Mouse (Mus musculus) mouse trophoblast stem cell (cell line): ENCODE data around the gene Gal3st2.
"Not testable (repeated sequence)": the region's sequence is repeated elsewhere in the genome, so short reads cannot be mapped to it uniquely, and the experiment has no call there.

Source experiments
- in situ Hi-C, 2 experiments: fragments of 300-500 bp; cut with MseI, MboI; formaldehyde crosslinking; loops; 2 replicates in 1 of 2; 3 replicates in 1 of 2; pipeline ENCODE4 v1.15.1; 2025

Gal3st2 gene

DNA sequence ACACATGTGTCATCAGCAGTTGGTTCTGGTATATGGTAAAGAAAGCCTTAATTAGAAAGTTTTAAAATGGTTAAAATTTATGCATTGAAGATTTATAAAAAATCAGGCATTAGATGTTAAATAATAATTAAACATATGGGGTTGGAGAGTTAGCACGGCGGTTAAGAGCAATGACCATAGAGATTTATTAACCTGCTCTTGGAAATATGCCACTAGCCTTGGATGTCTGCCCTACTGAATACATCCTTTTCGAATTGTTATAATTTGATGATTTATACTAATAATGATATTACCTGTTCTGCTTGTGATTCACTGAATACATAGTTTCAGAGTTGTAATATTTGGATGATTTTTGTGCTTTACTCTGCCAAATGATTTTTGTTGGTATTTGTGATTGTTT, 3.1 kb upstream of the Gal3st2 start:
- in situ Hi-C loops = loop anchor here (10.0 kb wide), 2 partner anchors 67 to 137 kb away; partner anchors contain the start of gene Gal3st2c (in 2 of the 2)

DNA sequence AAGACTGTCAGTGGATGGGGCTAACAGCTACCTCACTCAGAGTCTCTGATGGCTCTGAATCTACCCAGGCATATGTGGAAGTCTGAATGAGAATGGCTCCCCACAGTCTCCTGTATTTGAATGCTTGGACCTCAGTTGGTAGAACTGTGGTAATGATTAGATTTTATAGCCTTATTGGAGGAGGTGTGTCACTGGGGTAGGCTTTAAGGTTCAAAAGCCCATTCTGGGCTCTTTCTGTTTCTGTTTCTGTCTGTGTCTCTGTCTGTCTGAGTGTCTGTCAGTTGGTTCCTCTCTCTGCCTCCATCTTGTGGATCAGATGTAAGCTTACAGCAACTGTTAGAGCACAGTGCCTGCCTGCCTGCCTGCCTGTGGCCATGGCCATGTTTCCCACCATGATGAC, 1.5 kb upstream of the Gal3st2 start:
- in situ Hi-C loops = loop anchor here (10.0 kb wide), 2 partner anchors 65 to 135 kb away; partner anchors contain the start of gene Gal3st2c (in 2 of the 2)

DNA sequence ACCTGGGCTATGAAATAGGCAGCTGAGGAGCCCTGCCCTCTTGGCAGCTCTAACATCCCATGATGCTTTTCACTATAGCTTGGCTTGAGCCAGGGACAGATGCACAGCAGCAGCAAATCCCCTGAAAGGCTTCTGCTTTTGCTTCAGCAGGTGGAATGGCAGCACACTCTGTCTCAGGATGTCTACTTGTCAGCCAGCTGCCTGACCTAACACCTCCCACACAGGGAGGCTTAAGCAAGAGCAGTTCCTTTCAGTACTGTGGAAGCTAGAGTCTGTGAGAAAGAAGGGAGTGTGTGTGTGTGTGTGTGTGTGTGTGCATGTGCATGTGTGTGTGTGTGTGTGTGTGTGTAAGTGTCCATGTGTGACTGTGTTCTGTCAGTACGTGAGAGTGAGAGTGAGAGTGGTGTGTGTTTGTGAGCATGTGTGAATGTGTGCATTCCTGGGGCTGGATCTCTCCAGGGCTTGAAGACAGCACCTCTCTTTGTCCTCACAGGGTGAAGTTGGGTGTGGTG, 10.5 kb downstream of the Gal3st2 start:
- in situ Hi-C loops = not testable (repeated sequence)

DNA sequence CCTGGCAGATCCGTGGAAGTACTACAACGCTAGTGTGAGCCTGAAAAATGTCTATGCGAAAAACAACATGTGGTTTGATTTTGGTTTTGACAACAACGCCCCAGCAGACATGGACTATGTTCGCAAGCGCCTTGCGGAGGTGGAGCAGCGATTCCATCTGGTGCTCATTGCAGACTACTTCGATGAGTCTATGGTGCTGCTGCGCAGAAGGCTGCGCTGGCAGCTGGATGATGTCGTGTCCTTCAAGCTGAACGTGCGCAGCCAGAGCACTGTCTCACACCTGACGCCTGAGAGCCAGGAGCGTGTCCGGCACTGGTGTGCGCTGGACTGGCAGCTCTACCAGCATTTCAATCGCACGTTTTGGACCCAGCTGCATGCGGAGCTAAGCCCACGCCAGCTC, 13.3 kb downstream of the Gal3st2 start:
- in situ Hi-C loops = not testable (repeated sequence)

DNA sequence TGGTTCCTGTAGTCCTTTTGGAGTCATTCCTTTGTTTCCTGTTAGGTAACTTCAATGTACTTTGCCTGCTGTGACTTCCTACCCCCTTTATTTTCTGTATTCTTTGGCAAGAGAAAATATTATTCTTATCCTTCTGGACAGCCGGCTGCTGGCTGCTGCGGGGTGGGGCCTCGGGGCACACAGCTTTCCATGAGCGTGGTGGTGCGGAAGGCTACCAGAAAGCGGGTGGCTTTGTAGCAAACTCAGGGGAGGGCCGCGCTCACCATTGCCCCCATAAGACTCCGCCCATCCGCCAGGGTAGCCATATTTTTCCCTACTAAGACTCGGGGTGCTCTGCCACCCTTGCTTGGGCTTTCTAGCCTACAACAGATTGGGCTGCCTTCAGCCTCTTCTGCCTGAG, 20.7 kb downstream of the Gal3st2 start:
- in situ Hi-C loops = not testable (repeated sequence)

DNA sequence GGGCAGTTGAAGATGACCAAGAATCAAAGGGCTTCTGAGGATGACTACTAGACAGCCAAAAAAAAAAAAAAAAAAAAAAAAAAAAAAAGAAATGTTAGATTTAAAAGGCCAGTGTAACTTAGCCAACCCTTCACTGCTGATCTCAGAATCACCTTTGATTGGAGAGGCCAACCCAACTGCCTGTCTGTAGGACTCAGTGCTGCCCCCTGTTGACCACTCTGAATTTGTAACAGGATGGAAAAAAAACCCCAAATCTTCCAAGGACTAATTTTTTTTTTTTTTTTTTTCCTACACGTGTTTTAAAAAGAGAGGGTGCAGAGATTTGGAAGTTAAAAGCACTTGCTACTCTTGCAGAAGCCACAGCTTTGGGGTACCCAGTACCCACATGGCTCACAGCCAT, 29.8 kb downstream of the Gal3st2 start:
- in situ Hi-C loops = loop anchor here in 1 of 2 experiments (10.0 kb wide), 1 partner anchor 56 kb away; no protein-coding TSS in a partner anchor

DNA sequence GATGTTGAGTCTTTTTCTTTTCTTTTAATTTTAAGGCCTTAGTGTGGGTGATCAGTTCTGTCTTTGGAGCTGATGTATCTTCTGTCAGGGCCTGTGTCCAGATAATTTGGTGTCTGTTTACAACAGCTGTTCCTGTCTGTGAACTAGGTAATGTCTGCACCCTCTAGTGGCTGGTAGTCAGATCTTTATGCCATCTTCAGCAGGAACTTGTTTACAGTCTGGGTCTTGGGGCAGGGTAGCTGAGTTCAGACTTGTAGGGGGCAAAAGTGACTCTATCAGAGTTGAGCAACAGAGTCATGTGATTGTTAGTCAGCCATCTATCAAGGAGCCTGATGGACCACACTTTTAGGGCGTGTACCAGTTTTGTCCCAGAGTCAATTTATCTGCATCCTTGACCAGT, 36.3 kb downstream of the Gal3st2 start:
- in situ Hi-C loops = loop anchor here in 1 of 2 experiments (10.0 kb wide), 1 partner anchor 63 kb away; no protein-coding TSS in a partner anchor

DNA sequence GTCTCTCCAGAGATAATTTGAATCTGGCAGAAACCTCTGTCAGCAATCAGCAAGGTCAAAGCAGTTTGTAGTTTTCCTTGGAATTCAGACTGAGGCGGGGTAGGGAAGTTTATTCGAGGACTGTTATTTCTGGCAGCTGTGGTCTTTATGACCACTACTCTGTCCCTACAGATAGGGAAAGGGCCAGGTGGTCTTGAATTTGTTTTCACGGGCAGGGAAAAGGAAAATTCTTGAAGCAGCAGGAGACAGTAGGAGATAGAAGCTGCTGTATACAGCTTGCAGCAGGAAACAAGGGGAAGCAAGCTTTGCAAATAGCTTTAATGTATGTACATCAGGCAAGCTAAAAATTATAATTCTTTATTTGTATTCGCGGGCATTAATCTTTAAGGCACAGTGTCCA, 40.2 kb downstream of the Gal3st2 start:
- in situ Hi-C loops = not testable (repeated sequence)

DNA sequence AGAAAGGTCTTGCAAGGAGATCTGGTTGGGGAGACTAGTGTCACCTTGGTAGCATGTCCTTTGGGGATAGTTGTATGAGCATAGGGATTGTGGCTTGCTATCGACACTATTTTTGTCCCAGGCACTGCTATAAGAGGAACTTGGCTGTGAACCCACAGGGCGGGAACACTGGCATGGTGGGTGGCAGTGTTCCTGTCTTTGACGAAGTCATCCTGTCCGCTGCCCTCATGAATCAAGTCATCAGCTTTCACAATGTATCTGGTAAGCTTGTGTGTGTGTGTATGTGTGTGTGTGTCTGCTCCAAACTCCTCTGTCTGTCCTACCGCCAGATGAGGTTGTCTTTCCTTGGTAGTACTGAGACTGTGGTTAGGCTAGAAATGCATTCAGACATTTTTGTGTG, 45.6 kb downstream of the Gal3st2 start:
- in situ Hi-C loops = not testable (repeated sequence)

DNA sequence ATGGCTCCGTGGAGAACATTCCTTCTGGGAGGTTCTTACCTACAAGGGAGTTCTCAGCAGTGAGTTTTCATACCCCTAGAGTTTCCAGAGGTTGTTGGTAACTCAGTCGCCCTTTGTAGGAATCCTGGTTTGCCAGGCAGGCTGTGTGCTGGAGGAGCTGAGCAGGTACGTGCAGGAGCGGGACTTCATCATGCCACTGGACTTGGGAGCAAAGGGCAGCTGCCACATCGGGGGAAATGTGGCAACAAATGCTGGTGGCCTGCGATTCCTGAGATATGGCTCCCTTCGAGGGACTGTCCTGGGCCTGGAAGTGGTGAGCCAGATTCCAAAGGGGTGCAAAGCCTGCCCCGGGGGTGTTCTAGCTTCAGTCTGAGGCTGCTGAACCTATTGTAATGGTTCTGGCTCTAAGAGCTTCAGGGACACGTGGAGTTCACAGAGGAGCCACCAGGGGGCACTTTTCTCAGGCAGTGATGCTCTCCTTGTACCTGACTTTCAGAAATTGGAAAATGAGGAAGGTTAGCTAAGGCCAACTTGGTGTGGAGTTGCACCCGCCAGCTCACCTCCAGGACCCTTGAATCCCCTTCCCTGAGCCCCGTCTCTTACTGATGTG, 48.0 kb downstream of the Gal3st2 start:
- in situ Hi-C loops = not testable (repeated sequence)

DNA sequence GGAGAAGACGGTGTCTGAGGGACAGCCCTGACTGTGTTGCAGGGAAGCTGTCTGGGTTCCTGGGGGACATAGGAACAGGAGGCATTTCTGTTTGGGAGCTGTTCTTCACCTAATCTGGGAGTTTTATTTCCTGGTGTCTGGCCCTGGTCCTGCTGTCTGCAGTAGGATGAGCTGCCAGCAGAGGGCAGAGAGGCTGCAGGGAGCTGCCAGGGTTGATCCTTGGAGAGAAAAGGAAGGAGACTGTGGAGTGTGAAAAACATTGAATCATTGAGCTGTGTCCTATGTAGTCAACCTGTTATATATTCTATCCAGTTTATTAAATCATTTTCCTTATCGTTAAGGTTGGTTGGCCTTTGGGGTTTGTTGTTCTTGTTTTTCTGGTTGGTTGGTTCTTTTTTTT, 50.8 kb downstream of the Gal3st2 start:
- in situ Hi-C loops = not testable (repeated sequence)

DNA sequence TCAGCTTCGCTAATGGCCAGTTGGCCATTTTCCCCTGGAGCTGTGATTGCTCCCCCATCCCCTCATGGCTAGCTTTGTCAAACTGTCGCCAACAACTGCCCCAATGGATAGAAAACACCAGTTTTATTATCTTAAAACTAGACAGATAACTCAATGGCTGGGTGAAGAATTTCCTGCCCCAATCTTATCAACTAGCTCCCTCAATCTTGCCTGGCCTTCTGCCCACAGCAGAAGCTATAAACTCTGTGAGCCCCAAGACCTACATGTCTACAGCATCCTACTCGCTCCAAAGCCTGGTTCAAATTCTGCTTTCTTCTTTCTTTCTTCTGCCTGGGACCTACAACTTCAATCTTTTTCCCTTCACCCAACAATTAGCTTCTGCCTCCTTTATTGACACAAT, 56.1 kb downstream of the Gal3st2 start:
- in situ Hi-C loops = not testable (repeated sequence)

DNA sequence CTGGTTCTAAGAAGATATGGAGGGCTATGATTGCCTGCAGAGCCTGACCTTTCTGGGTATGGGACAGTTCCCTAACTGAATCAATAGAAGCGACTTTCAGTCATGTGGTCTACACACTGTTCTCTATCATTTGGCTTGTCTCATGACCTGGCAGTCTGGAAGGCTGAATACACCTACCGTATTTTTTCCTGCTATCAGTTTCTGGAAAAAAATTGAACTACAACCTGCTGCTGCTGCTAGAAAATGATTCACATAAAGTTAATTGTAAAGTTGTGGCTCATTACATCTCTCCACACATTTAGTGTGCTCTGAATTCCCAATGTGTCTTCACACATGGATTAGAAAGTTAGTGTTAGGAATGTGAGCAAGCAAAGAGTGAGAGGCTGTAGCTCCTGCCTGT, 56.9 kb downstream of the Gal3st2 start, which contains the start of gene Gal3st2b:
Gene Gal3st2b, plus strand, starts transcription at position 301 of the 400 bp plus-strand sequence.
- in situ Hi-C loops = not testable (repeated sequence)

DNA sequence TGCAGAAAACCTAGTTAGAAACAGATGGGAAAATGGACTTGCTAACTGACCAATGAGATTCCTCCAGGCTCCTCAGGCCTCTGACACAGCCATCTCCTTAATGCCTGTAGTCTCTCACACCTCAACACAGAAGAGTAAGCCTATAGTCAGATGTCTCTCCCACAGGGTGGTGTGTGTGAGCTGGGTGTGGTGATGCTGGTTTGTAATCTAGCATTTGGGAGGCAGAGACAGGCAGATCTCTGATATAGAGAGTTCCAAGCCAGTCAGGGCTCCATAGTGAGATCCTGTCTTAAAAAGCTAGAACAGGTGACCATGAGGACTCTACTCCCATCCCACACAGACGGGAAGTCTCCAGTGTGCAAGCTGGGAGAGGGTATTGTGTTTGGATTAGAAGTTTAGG, 57.7 kb downstream of the Gal3st2 start:
- in situ Hi-C loops = not testable (repeated sequence)

DNA sequence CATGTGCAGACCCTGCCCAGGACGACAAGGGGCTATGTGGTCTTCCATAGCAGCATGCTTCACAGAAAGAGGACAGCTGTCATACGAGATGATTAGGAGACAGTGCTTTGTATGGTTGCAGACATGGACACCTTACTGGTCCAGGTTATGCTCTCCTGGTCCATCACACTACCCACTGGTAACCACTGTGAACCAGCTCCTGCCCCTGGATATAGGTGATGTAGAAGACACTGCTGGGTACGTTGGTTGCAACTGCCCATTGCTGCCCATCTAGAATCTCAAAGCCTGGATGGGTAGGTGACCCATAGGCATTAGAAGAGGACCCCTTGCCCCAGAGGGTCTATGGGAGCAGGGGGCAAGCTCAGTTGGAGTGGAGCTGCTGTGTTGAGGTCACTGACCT, 58.2 kb downstream of the Gal3st2 start:
- in situ Hi-C loops = not testable (repeated sequence)

DNA sequence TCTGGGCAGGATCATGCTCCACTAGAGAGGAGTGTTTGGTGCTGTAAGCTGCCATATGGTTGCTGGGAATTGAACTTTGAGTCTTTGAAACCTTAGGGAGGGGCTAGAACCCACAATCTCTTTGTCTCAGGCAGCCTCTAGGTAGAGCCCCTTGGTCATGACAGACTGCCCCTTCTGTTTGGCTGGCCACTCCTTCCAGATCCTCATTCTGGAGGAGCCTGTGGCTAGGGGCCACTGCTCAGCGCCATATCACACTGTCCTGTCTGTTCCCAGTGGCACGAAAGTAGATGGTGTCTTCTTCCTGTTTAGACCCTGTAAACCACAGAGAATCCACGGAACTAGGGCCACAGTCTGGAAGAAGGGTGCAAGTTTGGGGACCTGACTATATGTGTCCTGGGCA, 61.5 kb downstream of the Gal3st2 start:
- in situ Hi-C loops = loop anchor here (10.0 kb wide), 1 partner anchor 68 kb away; no protein-coding TSS in a partner anchor

DNA sequence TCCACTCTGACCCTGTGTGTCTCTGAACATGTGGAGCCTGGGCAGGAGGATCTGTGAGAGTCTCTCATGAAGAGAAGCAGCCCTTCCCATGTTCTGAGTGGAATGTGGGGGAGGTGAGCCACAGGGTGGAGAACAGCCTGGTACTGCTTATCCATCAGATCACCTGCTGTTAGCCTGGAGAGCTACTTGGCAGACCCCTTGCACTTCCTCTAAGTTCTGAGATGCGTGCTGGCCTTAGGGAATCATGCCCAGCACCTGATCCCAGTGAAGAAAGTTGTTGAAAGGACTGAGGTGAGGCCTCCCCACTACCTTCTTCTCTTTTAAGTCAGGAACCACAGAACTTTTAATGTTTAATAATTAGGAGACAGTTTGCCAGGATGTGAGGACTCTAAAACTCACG, 62.0 kb downstream of the Gal3st2 start:
- in situ Hi-C loops = loop anchor here (10.0 kb wide), 1 partner anchor 68 kb away; no protein-coding TSS in a partner anchor
